Mouse (Mus musculus) lung, postnatal 0 days (tissue): ENCODE measurements at regions not wholly inside any gene's neighbourhood (a gene's known extent, or its start where the extent isn't known, plus 50 kb on each side); places are given as distances from the start of the nearest gene placed in this dataset.

Experiments used
- CTCF ChIP-seq: IDR thresholded peaks from 2 replicates; pipeline ENCODE4 v1.5.1; 2016; ENCODE audit warnings: antibody characterized with exemption, mild to moderate bottlenecking
- EP300 ChIP-seq: IDR thresholded peaks from 2 replicates; pipeline ENCODE4 v1.6.1; 2016; ENCODE audit warnings: antibody characterized with exemption, mild to moderate bottlenecking, control low read depth

DNA sequence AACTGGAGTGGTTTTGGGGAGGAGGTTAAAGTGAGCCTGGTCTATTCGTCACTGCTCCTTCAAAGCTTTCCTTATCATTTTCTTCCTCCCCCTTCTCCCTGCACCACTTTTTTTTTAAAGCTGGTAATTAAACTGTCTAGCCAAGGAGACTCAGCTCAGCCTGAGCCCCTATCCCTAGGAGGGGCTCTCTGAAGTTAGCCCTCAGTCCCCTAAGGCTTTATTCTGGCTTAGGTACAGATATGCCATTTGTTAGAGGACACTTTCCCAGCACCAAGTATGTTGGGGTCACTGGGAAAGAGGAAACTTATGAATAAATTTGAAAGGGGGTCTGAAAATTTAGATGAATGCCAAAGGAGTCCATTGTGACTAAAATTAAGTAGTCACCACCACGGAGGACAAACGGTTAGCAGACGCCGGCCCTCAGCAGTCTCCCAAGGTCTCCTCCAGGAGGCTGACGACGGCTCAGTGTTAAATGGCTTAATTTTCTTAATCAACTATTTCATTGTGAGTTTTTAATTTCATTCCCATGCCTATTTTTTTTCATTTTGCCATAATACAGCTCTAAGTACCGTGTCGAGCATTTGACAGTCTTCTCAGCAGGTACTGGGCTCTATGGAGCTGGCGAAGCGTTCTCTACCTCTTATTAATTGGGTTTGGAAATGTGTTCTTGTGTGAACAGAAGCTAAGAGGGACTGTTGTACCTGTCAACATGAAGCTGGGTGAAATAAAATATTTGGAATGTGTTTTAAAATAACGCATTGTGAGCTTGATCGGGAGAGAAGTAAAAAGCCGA, 370.6 kb upstream of the Cited2 start:
- no peak for TF ChIP-seq CTCF
- TF ChIP-seq EP300: no peak
